Mouse (Mus musculus) kidney, adult 8-10 months (tissue): ENCODE measurements around the gene Cacna1c.

Experiments
- DNase-seq, 2 experiments: peaks; one replicate each; pipeline ENCODE4 v3.0.0; 2022

The Cacna1c gene

GRCm38 (mm10) chr6:119088381-119088780, 107.8 kb downstream of the Cacna1c start:
- DNase-seq, result no peak

GRCm38 (mm10) chr6:119087919-119088318, 108.3 kb downstream of the Cacna1c start:
- DNase-seq, result no peak

GRCm38 (mm10) chr6:119085789-119086188, 110.4 kb downstream of the Cacna1c start:
- no peak for DNase-seq

- DNase-seq, result no peak
These were observed 111.7 kb downstream of the Cacna1c start for GRCm38 (mm10) chr6:119084532-119084931.

GRCm38 (mm10) chr6:119083559-119083958, 112.7 kb downstream of the Cacna1c start:
- DNase-seq, result no peak

- DNase-seq, result no peak
These were observed 113.6 kb downstream of the Cacna1c start for GRCm38 (mm10) chr6:119082662-119083061.

- DNase-seq, result no peak
These were observed 114.6 kb downstream of the Cacna1c start for GRCm38 (mm10) chr6:119081650-119082049.

- DNase-seq, result no peak
These were observed 116.6 kb downstream of the Cacna1c start for GRCm38 (mm10) chr6:119079626-119080025.

- no peak for DNase-seq
These were observed 117.3 kb downstream of the Cacna1c start for GRCm38 (mm10) chr6:119078912-119079311.

- DNase-seq, result no peak
These were observed 119.0 kb downstream of the Cacna1c start for GRCm38 (mm10) chr6:119077231-119077630.

GRCm38 (mm10) chr6:119073419-119074071, 122.7 kb downstream of the Cacna1c start:
- DNase-seq, result no peak

- no peak for DNase-seq
These were observed 123.4 kb downstream of the Cacna1c start for GRCm38 (mm10) chr6:119072772-119073171.

- DNase-seq, result no peak
These were observed 125.4 kb downstream of the Cacna1c start for GRCm38 (mm10) chr6:119070771-119071170.

- DNase-seq, result no peak
These were observed 125.9 kb downstream of the Cacna1c start for GRCm38 (mm10) chr6:119070351-119070750.

GRCm38 (mm10) chr6:119069145-119069544, 127.1 kb downstream of the Cacna1c start:
- no peak for DNase-seq

GRCm38 (mm10) chr6:119068650-119069049, 127.6 kb downstream of the Cacna1c start:
- no peak for DNase-seq

GRCm38 (mm10) chr6:119064961-119065360, 131.3 kb downstream of the Cacna1c start:
- no peak for DNase-seq

- DNase-seq, result no peak
These were observed 131.8 kb downstream of the Cacna1c start for GRCm38 (mm10) chr6:119064430-119064829.

- DNase-seq, result no peak
These were observed 133.5 kb downstream of the Cacna1c start for GRCm38 (mm10) chr6:119062695-119063094.

GRCm38 (mm10) chr6:119058896-119059295, 137.3 kb downstream of the Cacna1c start:
- DNase-seq, result no peak

- DNase-seq, result no peak
These were observed 137.8 kb downstream of the Cacna1c start for GRCm38 (mm10) chr6:119058461-119058860.

- DNase-seq, result no peak
These were observed 139.1 kb downstream of the Cacna1c start for GRCm38 (mm10) chr6:119057076-119057479.

GRCm38 (mm10) chr6:119052801-119053200, 143.4 kb downstream of the Cacna1c start:
- no peak for DNase-seq

- no peak for DNase-seq
These were observed 143.9 kb downstream of the Cacna1c start for GRCm38 (mm10) chr6:119052366-119052765.

- DNase-seq, result no peak
These were observed 144.5 kb downstream of the Cacna1c start for GRCm38 (mm10) chr6:119051721-119052120.
